Mouse (Mus musculus) brown adipose tissue, adult 24 weeks (tissue): Measurements from ENCODE around the gene Crebbp. TPM values are rescaled to one million over a fixed set of nuclear protein-coding genes. Genes with fewer than 3 reads are reported as not detected.

Source experiments
- H3K27ac ChIP-seq: fragments of 200-500 bp; replicated peaks from 2 replicates; pipeline ENCODE4 v1.5.1; 2012; ENCODE audit warnings: low read depth, mild to moderate bottlenecking, low read length
- H3K4me1 ChIP-seq: fragments of 200-500 bp; 2 replicates; pipeline ENCODE4 v1.6.1; 2012; ENCODE audit warnings: low read length, mixed read lengths; ENCODE audit not compliant: control insufficient read depth, insufficient read depth, insufficient read length
- H3K4me3 ChIP-seq: fragments of 200-500 bp; 2 replicates; pipeline ENCODE4 v1.5.1; 2012; ENCODE audit warnings: low read depth, mild to moderate bottlenecking, low read length, moderate library complexity; ENCODE audit not compliant: insufficient read depth
- polyA plus RNA-seq: library from polyadenylated mRNA; stranded (reverse); fragments of >200 nt; gene quantifications from 2 replicates; pipeline ENCODE4 v1.2.4, GENCODE M21; 2012; ENCODE audit not compliant: missing spikeins, insufficient read depth, insufficient read length

Gene Crebbp
- polyA plus RNA-seq, 1 experiment: 21.3 TPM

- H3K27ac ChIP-seq: no peak overlapping the region
- peaks cover 9% of the 10 kb centered on the region for H3K4me1 ChIP-seq
- no peak overlapping the region for H3K4me3 ChIP-seq
Observed at GRCm38 (mm10) chr16:4198004-4198403, 15.8 kb downstream of the Crebbp start.

- H3K4me1 ChIP-seq: peaks cover 10% of the 10 kb centered on the region
- no peak overlapping the region for H3K4me3 ChIP-seq
- no peak overlapping the region for H3K27ac ChIP-seq
Observed at GRCm38 (mm10) chr16:4190166-4190565, 23.6 kb downstream of the Crebbp start.

GRCm38 (mm10) chr16:4175134-4175533 is 38.7 kb downstream of the Crebbp start:
- no peaks in the 10 kb centered on the region for H3K4me1 ChIP-seq
- H3K4me3 ChIP-seq: no peak overlapping the region
- no peak overlapping the region for H3K27ac ChIP-seq

GRCm38 (mm10) chr16:4169530-4169929 is 44.3 kb downstream of the Crebbp start:
- H3K27ac ChIP-seq: no peak overlapping the region
- no peaks in the 10 kb centered on the region for H3K4me1 ChIP-seq
- H3K4me3 ChIP-seq: no peak overlapping the region

GRCm38 (mm10) chr16:4168476-4168875 is 45.3 kb downstream of the Crebbp start:
- no peaks in the 10 kb centered on the region for H3K4me1 ChIP-seq
- H3K27ac ChIP-seq: no peak overlapping the region
- H3K4me3 ChIP-seq: no peak overlapping the region

- Histone ChIP-seq H3K27ac (no peak overlapping the region), H3K4me3 (no peak overlapping the region), H3K4me1 (peaks cover 15% of the 10 kb centered on the region)
Observed at GRCm38 (mm10) chr16:4160898-4161247, 52.9 kb downstream of the Crebbp start.

- H3K4me3 ChIP-seq: no peak overlapping the region
- peaks cover 15% of the 10 kb centered on the region for H3K4me1 ChIP-seq
- no peak overlapping the region for H3K27ac ChIP-seq
Observed at GRCm38 (mm10) chr16:4160246-4160897, 53.4 kb downstream of the Crebbp start.

- H3K4me1 ChIP-seq: peaks cover 14% of the 10 kb centered on the region
- H3K4me3 ChIP-seq: no peak overlapping the region
- H3K27ac ChIP-seq: no peak overlapping the region
Observed at GRCm38 (mm10) chr16:4153121-4153520, 60.7 kb downstream of the Crebbp start.

GRCm38 (mm10) chr16:4138541-4138940 is 75.3 kb downstream of the Crebbp start:
- H3K27ac ChIP-seq: no peak overlapping the region
- no peaks in the 10 kb centered on the region for H3K4me1 ChIP-seq
- H3K4me3 ChIP-seq: no peak overlapping the region

GRCm38 (mm10) chr16:4133754-4134153 is 80.0 kb downstream of the Crebbp start:
- Histone ChIP-seq H3K4me3 (no peak overlapping the region), H3K27ac (no peak overlapping the region), H3K4me1 (no peaks in the 10 kb centered on the region)

- Histone ChIP-seq H3K27ac (no peak overlapping the region), H3K4me1 (no peaks in the 10 kb centered on the region)
Observed at GRCm38 (mm10) chr16:4128894-4129293, 84.9 kb downstream of the Crebbp start.

GRCm38 (mm10) chr16:4117072-4117471 is 96.7 kb downstream of the Crebbp start:
- H3K4me3 ChIP-seq: no peak overlapping the region
- H3K4me1 ChIP-seq: no peaks in the 10 kb centered on the region
- H3K27ac ChIP-seq: no peak overlapping the region

More at GRCm38 (mm10) chr16:4128894-4129293, 84.9 kb downstream of the Crebbp start:
- H3K4me3 ChIP-seq: no peak overlapping the region

GRCm38 (mm10) chr16:4100374-4100773 is 113.4 kb downstream of the Crebbp start:
- H3K4me1 ChIP-seq: no peaks in the 10 kb centered on the region
- no peak overlapping the region for H3K27ac ChIP-seq
- no peak overlapping the region for H3K4me3 ChIP-seq

GRCm38 (mm10) chr16:4097521-4097920 is 116.3 kb downstream of the Crebbp start:
- H3K4me3 ChIP-seq: no peak overlapping the region
- no peaks in the 10 kb centered on the region for H3K4me1 ChIP-seq
- no peak overlapping the region for H3K27ac ChIP-seq

- Histone ChIP-seq H3K27ac (no peak overlapping the region), H3K4me1 (no peaks in the 10 kb centered on the region), H3K4me3 (no peak overlapping the region)
Observed at GRCm38 (mm10) chr16:4096898-4097297, 116.9 kb downstream of the Crebbp start.

- Histone ChIP-seq H3K4me1 (no peaks in the 10 kb centered on the region), H3K4me3 (no peak overlapping the region), H3K27ac (no peak overlapping the region)
Observed at GRCm38 (mm10) chr16:4096141-4096540, 117.7 kb downstream of the Crebbp start.
